Mouse (Mus musculus) testis, adult 2 months (tissue): ENCODE measurements around the gene Cdhr3. TPM values are rescaled to one million over a fixed set of nuclear protein-coding genes. Genes with fewer than 3 reads are reported as not detected.

Source experiments
- H3K27ac ChIP-seq: fragments of 200-500 bp; 2 replicates; pipeline ENCODE4 v1.5.1; 2012; ENCODE audit warnings: low read depth, low read length; ENCODE audit not compliant: control insufficient read depth, insufficient read depth
- H3K27me3 ChIP-seq: fragments of 200-500 bp; 2 replicates; pipeline ENCODE4 v1.6.1; 2012; ENCODE audit warnings: mild to moderate bottlenecking, low read length, moderate library complexity; ENCODE audit not compliant: control insufficient read depth, insufficient read depth
- H3K36me3 ChIP-seq: fragments of 200-500 bp; 2 replicates; pipeline ENCODE4 v1.6.1; 2012; ENCODE audit warnings: mild to moderate bottlenecking, low read length; ENCODE audit not compliant: control insufficient read depth, insufficient read depth
- H3K4me1 ChIP-seq: fragments of 200-500 bp; 2 replicates; pipeline ENCODE4 v1.6.1; 2012; ENCODE audit warnings: low read length; ENCODE audit not compliant: control insufficient read depth, insufficient read depth
- H3K4me3 ChIP-seq: fragments of 200-500 bp; 2 replicates; pipeline ENCODE4 v1.5.1; 2012; ENCODE audit warnings: low read depth, mild to moderate bottlenecking, low read length, moderate library complexity, mixed read lengths; ENCODE audit not compliant: control insufficient read depth
- CTCF ChIP-seq: fragments of 200-500 bp; IDR thresholded peaks from 2 replicates; pipeline ENCODE4 v1.5.1; 2012; ENCODE audit warnings: low read depth, mild to moderate bottlenecking, inconsistent platforms, low read length, moderate library complexity; ENCODE audit not compliant: control insufficient read depth, insufficient read depth, insufficient replicate concordance
- POLR2A ChIP-seq: fragments of 200-500 bp; IDR thresholded peaks from 2 replicates; pipeline ENCODE4 v1.6.1; 2012; ENCODE audit warnings: low read depth, mild to moderate bottlenecking, inconsistent platforms, low read length, moderate library complexity; ENCODE audit not compliant: control insufficient read depth
- polyA plus RNA-seq: library from polyadenylated mRNA; depleted of rRNA; stranded (reverse); fragments of >200 nt; gene quantifications from 2 replicates; pipeline ENCODE4 v1.2.3, GENCODE M21; 2012; rRNA removed

Cdhr3 gene
- polyA plus RNA-seq = 0.02 TPM in 1 of 2 replicates, not detected in the other

- H3K36me3 ChIP-seq = no peaks in the 10 kb centered on the region
- no peak for TF ChIP-seq POLR2A
- no peak for TF ChIP-seq CTCF
- H3K4me3 ChIP-seq = no peak within 1 kb of the TSS
- H3K27ac ChIP-seq = no peak within 1 kb of the TSS
- H3K4me1 ChIP-seq = no peaks in the 10 kb centered on the region
- no peaks in the 10 kb centered on the region for H3K27me3 ChIP-seq
Observed at GRCm38 (mm10) chr12:33092775-33093174, at the start of gene Cdhr3. Gene Cdhr3 (minus strand): TSS chr12:33092875.

- H3K36me3 ChIP-seq = no peaks in the 10 kb centered on the region
- H3K27ac ChIP-seq = no peak overlapping the region
- TF ChIP-seq CTCF (no peak), POLR2A (no peak)
- no peak overlapping the region for H3K4me3 ChIP-seq
- H3K4me1 ChIP-seq = no peaks in the 10 kb centered on the region
- no peaks in the 10 kb centered on the region for H3K27me3 ChIP-seq
Observed at GRCm38 (mm10) chr12:33139083-33139482, 46.4 kb upstream of the Cdhr3 start.

GRCm38 (mm10) chr12:33137857-33138256 is 45.2 kb upstream of the Cdhr3 start:
- Histone ChIP-seq H3K4me3 (no peak overlapping the region), H3K36me3 (no peaks in the 10 kb centered on the region), H3K27me3 (no peaks in the 10 kb centered on the region), H3K27ac (no peak overlapping the region), H3K4me1 (no peaks in the 10 kb centered on the region)
- TF ChIP-seq POLR2A = no peak
- TF ChIP-seq CTCF = no peak

- no peaks in the 10 kb centered on the region for H3K27me3 ChIP-seq
- no peak overlapping the region for H3K27ac ChIP-seq
- no peaks in the 10 kb centered on the region for H3K36me3 ChIP-seq
- TF ChIP-seq CTCF (no peak), POLR2A (no peak)
- no peaks in the 10 kb centered on the region for H3K4me1 ChIP-seq
- no peak overlapping the region for H3K4me3 ChIP-seq
Observed at GRCm38 (mm10) chr12:33131796-33132195, 39.1 kb upstream of the Cdhr3 start.

GRCm38 (mm10) chr12:33130401-33130800 is 37.7 kb upstream of the Cdhr3 start:
- H3K27me3 ChIP-seq = no peaks in the 10 kb centered on the region
- no peak overlapping the region for H3K27ac ChIP-seq
- no peaks in the 10 kb centered on the region for H3K36me3 ChIP-seq
- TF ChIP-seq POLR2A (no peak), CTCF (no peak)
- no peaks in the 10 kb centered on the region for H3K4me1 ChIP-seq
- H3K4me3 ChIP-seq = no peak overlapping the region

GRCm38 (mm10) chr12:33129410-33129809 is 36.7 kb upstream of the Cdhr3 start:
- H3K4me1 ChIP-seq = no peaks in the 10 kb centered on the region
- H3K36me3 ChIP-seq = no peaks in the 10 kb centered on the region
- no peak overlapping the region for H3K4me3 ChIP-seq
- no peaks in the 10 kb centered on the region for H3K27me3 ChIP-seq
- TF ChIP-seq CTCF (no peak), POLR2A (no peak)
- no peak overlapping the region for H3K27ac ChIP-seq

- Histone ChIP-seq H3K27ac (no peak overlapping the region), H3K4me3 (no peak overlapping the region), H3K36me3 (no peaks in the 10 kb centered on the region), H3K4me1 (no peaks in the 10 kb centered on the region), H3K27me3 (no peaks in the 10 kb centered on the region)
- TF ChIP-seq POLR2A (no peak), CTCF (no peak)
Observed at GRCm38 (mm10) chr12:33128702-33129101, 36.0 kb upstream of the Cdhr3 start.

- H3K36me3 ChIP-seq = no peaks in the 10 kb centered on the region
- no peaks in the 10 kb centered on the region for H3K27me3 ChIP-seq
- TF ChIP-seq POLR2A (no peak), CTCF (no peak)
Observed at GRCm38 (mm10) chr12:33128121-33128520, 35.4 kb upstream of the Cdhr3 start.

More at GRCm38 (mm10) chr12:33128121-33128520, 35.4 kb upstream of the Cdhr3 start:
- Histone ChIP-seq H3K4me1 (no peaks in the 10 kb centered on the region), H3K27ac (no peak overlapping the region), H3K4me3 (no peak overlapping the region)
